Mouse (Mus musculus) heart, postnatal 0 days (tissue): ENCODE measurements around the gene Mertk. TPM values are rescaled to one million over a fixed set of nuclear protein-coding genes. Genes with fewer than 3 reads are reported as not detected.

Experiments used
- ATAC-seq: fragments of 200-750 bp; cut with Nextera tagmentation; 2 replicates; pipeline ENCODE4 v1.8.0; 2017; ENCODE audit warnings: low read depth, moderate number of reproducible peaks, moderate library complexity; ENCODE audit not compliant: insufficient read depth
- DNase-seq: peaks from one replicate; pipeline ENCODE4 v3.0.0-alpha.2; 2016; ENCODE audit warnings: low spot score
- H3K27ac ChIP-seq: fragments of 300-500 bp; sonication (generic); 2 replicates; pipeline ENCODE4 v1.5.1; 2014; ENCODE audit warnings: low read depth, mild to moderate bottlenecking
- H3K27me3 ChIP-seq: fragments of 300-500 bp; sonication (generic); 2 replicates; pipeline ENCODE4 v1.6.1; 2014; ENCODE audit warnings: low read length, mixed read lengths; ENCODE audit not compliant: control insufficient read depth, insufficient read depth
- H3K36me3 ChIP-seq: fragments of 300-500 bp; sonication (generic); replicated peaks from 2 replicates; pipeline ENCODE4 v1.6.1; 2014; ENCODE audit warnings: low read length, mixed read lengths; ENCODE audit not compliant: control insufficient read depth, insufficient read depth
- H3K4me1 ChIP-seq: fragments of 300-500 bp; sonication (generic); 2 replicates; pipeline ENCODE4 v1.6.1; 2014; ENCODE audit warnings: antibody characterized with exemption; ENCODE audit not compliant: control insufficient read depth, insufficient read depth
- H3K4me2 ChIP-seq: fragments of 300-500 bp; sonication (generic); 2 replicates; pipeline ENCODE4 v1.6.1; 2014; ENCODE audit warnings: low read depth, mild to moderate bottlenecking, low read length, moderate library complexity
- H3K4me3 ChIP-seq: fragments of 300-500 bp; sonication (generic); 2 replicates; pipeline ENCODE4 v1.5.1; 2014; ENCODE audit warnings: low read depth, low read length
- H3K9ac ChIP-seq: fragments of 300-500 bp; sonication (generic); replicated peaks from 2 replicates; pipeline ENCODE4 v1.6.1; 2014; ENCODE audit warnings: low read depth, low read length, mixed read lengths
- H3K9me3 ChIP-seq: fragments of 300-500 bp; sonication (generic); replicated peaks from 2 replicates; pipeline ENCODE4 v1.6.1; 2016; ENCODE audit warnings: low read length; ENCODE audit not compliant: control insufficient read depth
- CTCF ChIP-seq: IDR thresholded peaks from 2 replicates; pipeline ENCODE4 v1.5.1; 2016; ENCODE audit warnings: antibody characterized with exemption, control low read depth, low read depth
- EP300 ChIP-seq: IDR thresholded peaks from 2 replicates; pipeline ENCODE4 v1.6.1; 2016; ENCODE audit warnings: antibody characterized with exemption, low read depth
- WGBS: fragments of 180-500 bp; shearing (Covaris S2); extraction: QIAGEN DNeasy Blood & Tissue Kit; methylation state at CpG from one replicate; pipeline ENCODE4 v1.1.7; 2014; 5-methylcytosine and 5-hydroxymethylcytosine counted together
- polyA plus RNA-seq: library from polyadenylated mRNA; unstranded; fragments of >200 nt; fragmentation: Nextera tagmentation; extraction: Ambion mirVana; gene quantifications from 2 replicates; pipeline ENCODE4 v1.2.1, GENCODE M21; 2015
- total RNA-seq: library from RNA; depleted of rRNA; stranded (reverse); fragments of >200 nt; gene quantifications from 2 replicates; pipeline ENCODE4 v1.2.3, GENCODE M21; 2014; ENCODE audit warnings: low replicate concordance

Mertk gene
- total and polyA plus RNA-seq, 2 experiments from 2014 or later = 2.3 to 6.1 TPM

DNA sequence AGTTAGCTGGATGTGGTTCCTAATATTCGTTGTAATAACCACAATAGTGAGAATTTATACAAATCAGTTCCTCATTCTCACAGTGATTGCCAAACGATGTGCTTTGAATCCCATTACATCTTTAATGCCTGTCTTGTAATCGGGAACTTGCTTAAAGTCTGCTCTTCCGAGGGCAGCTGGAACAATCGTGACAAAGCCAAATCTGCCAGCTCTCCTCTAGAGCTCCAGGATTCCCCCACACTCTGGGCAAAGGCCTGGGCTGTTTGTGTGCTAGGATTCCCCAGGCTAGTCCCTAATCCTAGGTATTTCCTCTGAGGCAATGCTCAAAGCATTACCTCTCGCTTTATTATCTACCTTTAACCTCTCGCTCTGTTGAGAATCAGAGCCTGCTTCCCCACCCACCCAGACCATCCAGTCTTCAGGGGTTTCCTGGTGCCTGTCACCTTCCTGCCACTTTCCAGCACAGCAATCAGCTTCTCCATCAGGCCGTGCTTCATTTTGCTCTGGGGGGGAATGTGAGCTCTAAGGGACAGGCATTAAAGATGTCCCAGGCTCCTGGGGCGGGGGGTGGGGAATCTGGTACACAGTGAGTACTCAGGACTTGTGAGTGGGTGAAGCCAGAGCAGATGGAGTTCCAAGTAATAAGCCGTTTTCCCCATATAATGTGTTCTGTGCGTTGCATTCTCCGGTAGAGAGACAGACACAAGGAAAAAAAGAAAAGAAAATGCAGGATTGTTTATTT lies 47.3 kb downstream of the Mertk start:
- H3K4me3 ChIP-seq = no peak overlapping the region
- TF ChIP-seq CTCF = no peak
- TF ChIP-seq EP300 = no peak
- H3K36me3 ChIP-seq = no peaks in the 10 kb centered on the region
- no peak overlapping the region; the same call in 1 of the 2 replicates for H3K9ac ChIP-seq
- H3K4me1 ChIP-seq = peaks cover 5% of the 10 kb centered on the region; the same call in 1 of the 2 replicates
- peak overlapping the region; percentile 59 for H3K27ac ChIP-seq
- H3K9me3 ChIP-seq = no peaks in the 10 kb centered on the region
- ATAC-seq (no peak), DNase-seq (no peak)
- WGBS = 54% methylated on average over 12 of the region's 12 CpGs
- H3K4me2 ChIP-seq = no peak overlapping the region
- no peaks in the 10 kb centered on the region for H3K27me3 ChIP-seq

- ATAC-seq (peak; percentile 37), DNase-seq (peak; percentile 46)
- H3K36me3 ChIP-seq = no peaks in the 10 kb centered on the region
- H3K27me3 ChIP-seq = no peaks in the 10 kb centered on the region
- H3K9ac ChIP-seq = no peak overlapping the region
- 52% methylated on average over 5 of the region's 5 CpGs for WGBS
- no peak for TF ChIP-seq CTCF
- TF ChIP-seq EP300 = peak; percentile 62; the same call in 1 of the 2 replicates
- H3K9me3 ChIP-seq = no peaks in the 10 kb centered on the region
- peak overlapping the region; percentile 59 for H3K27ac ChIP-seq
- no peak overlapping the region for H3K4me3 ChIP-seq
- H3K4me1 ChIP-seq = peaks cover 8% of the 10 kb centered on the region
- H3K4me2 ChIP-seq = 0 out of 2 replicates have a peak overlapping the region, but pooled peaks have one; percentile 10
Measured at GRCm38 (mm10) chr2:128746621-128747151, 47.9 kb downstream of the Mertk start.

- H3K9me3 ChIP-seq = no peaks in the 10 kb centered on the region
- H3K27ac ChIP-seq = peak overlapping the region; percentile 59
- no peaks in the 10 kb centered on the region for H3K27me3 ChIP-seq
- H3K9ac ChIP-seq = no peak overlapping the region
- ATAC-seq = no peak
- 76% methylated on average over 8 of the region's 8 CpGs for WGBS
- H3K36me3 ChIP-seq = no peaks in the 10 kb centered on the region
- no peak overlapping the region for H3K4me3 ChIP-seq
- DNase-seq = no peak
- H3K4me2 ChIP-seq = 0 out of 2 replicates have a peak overlapping the region, but pooled peaks have one; percentile 10
- peaks cover 17% of the 10 kb centered on the region for H3K4me1 ChIP-seq
- TF ChIP-seq EP300 (no peak), CTCF (no peak)
Measured at GRCm38 (mm10) chr2:128747433-128748028, 48.8 kb downstream of the Mertk start.

- no peak for TF ChIP-seq CTCF
- TF ChIP-seq EP300 = no peak
- Histone ChIP-seq H3K9ac (no peak overlapping the region), H3K36me3 (no peaks in the 10 kb centered on the region), H3K27me3 (no peaks in the 10 kb centered on the region), H3K4me3 (no peak overlapping the region), H3K4me2 (no peak overlapping the region), H3K27ac (peak overlapping the region; percentile 28; the same call in 1 of the 2 replicates), H3K9me3 (no peaks in the 10 kb centered on the region), H3K4me1 (peaks cover 23% of the 10 kb centered on the region)
- no peak for ATAC-seq
- WGBS = 66% methylated on average over 6 of the region's 6 CpGs
- no peak for DNase-seq
Measured at GRCm38 (mm10) chr2:128748171-128748570, 49.4 kb downstream of the Mertk start.

GRCm38 (mm10) chr2:128751030-128751429 lies 52.3 kb downstream of the Mertk start:
- Histone ChIP-seq H3K9me3 (no peaks in the 10 kb centered on the region), H3K4me1 (peaks cover 42% of the 10 kb centered on the region)
- WGBS = 59% methylated on average over 6 of the region's 6 CpGs

More at GRCm38 (mm10) chr2:128751030-128751429, 52.3 kb downstream of the Mertk start:
- H3K4me2 ChIP-seq = 0 out of 2 replicates have a peak overlapping the region, but pooled peaks have one; percentile 11
- H3K9ac ChIP-seq = no peak overlapping the region
- no peak for TF ChIP-seq EP300
- TF ChIP-seq CTCF = no peak
- H3K4me3 ChIP-seq = no peak overlapping the region
- H3K27me3 ChIP-seq = no peaks in the 10 kb centered on the region
- DNase-seq (peak; percentile 19), ATAC-seq (no peak)
- no peaks in the 10 kb centered on the region for H3K36me3 ChIP-seq
- H3K27ac ChIP-seq = no peak overlapping the region
